Mouse (Mus musculus): ENCODE data around the gene H2afj.
A peak's percentile ranks its signal among the peaks of the same experiment; 100 is the strongest.

Gene H2afj

DNA sequence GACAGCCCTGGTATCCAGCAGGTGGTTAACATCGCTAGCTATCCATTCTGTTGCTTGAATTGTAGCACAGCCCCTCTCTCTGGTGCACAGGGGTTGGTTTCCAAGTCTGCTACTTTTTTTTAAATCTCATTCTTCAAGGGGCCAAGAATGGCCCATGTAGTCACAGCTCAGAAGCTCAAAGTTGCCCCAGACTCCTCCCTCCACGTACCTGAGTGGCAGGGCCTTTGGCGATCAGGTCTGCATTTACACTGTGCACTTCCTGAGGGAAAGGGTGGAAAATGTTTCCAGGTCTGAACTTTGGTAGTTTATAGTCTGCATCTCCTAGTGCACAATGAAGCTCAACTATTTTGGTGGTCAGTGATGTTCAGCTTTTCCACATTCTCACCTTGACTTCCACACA lies 39.2 kb downstream of the H2afj start:
- no peak for DNase-seq (ENCODE audit: low spot score)

DNA sequence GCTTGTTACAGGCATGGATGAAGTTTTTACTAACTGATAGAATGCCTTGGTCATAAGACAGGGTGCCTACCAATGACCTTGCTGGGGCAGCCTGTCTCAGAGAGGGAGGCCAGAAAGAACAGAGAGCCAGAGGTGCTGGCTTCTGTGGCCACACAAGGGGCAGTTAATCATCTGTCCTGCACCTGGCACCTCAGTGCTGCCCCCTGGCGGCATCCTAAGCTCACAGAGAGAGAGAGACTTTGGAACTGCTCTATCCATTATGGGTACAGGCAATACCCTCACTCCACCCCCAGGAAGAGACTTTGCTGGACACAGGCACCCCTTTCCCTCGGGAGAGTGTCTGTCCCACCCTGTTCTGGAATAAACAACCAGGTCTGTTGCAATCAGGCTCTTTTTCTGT lies 39.7 kb downstream of the H2afj start:
- DNase-seq (ENCODE audit: low spot score): peak; percentile 43

DNA sequence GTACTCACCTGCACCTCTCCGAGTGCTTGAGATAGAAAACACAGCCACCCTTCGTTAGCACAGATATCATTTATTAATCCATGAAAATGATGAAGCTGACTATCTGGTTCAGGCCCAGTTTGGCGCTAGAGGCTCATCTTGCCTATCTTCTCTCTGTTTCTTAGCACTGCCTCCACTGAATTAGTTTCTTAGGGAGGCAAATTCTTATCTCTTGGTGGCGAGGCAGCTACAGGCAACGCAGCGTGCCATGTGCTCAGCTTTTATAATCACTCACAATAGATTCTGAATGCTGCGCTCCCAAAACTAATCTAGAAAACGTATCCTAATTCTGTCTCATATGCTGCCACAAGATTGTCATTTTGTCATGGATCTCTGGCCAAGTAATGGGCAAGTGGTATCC lies 40.4 kb downstream of the H2afj start:
- DNase-seq (ENCODE audit: low spot score): no peak

DNA sequence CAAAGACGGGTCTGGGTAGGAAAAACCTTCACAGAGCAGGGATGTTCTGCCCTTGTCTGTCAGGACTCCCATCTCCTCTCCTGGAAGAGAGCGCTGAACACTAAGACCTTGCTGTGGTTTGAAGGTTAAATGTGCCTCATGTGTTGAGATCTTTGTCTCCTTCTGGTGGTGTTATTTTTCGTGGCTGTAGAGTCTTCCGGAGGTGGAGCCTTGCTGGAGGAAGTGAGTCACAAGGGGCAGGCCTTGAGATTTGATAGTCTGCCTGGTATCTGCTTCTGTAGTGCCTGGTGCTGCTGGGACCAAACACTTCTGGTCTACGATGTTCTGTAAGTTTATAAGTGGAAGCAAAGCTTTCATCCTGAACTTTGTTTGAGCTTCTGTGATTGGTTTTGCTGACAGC lies 40.9 kb downstream of the H2afj start:
- no peak for DNase-seq (ENCODE audit: low spot score)

DNA sequence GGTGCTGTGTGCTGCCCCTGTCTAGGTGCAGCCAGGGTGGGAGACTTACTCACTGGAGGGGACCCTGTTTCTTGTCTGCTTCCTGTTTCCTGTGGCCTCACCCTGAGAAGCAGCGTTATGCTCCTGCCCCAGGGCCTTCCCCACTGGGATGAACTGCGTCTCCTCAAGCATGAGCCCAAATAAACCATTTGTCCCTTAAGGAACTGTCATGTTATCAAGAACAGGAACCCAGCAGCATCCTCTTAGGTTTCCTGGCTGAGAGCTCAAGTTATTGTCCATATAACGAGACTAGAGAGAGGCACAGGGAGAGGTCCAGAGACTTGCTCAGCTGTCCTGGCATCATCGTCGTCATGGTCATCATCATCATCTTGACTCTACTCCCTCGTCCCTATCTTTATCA lies 42.2 kb downstream of the H2afj start:
- DNase-seq (ENCODE audit: low spot score): no peak

DNA sequence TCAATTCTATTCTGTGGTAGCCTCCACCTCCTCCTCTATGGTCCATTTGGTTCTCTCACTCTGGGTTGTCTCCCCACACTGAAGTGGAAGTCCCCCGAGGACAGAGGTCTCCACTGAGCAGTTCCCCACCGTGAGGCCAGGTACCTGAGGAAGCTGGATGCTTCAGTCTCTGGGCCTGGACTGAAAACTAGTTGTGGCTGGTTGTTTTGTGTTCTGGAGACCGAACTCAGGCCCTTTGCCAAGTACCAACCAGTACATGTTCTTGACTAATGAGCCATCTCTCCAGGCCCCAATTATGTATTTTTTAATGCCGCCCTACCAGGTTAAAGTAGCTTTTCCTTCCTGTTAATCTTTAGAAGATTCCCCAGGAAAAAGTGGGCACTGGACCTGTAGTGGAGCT lies 44.3 kb downstream of the H2afj start:
- no peak for DNase-seq (ENCODE audit: low spot score)

DNA sequence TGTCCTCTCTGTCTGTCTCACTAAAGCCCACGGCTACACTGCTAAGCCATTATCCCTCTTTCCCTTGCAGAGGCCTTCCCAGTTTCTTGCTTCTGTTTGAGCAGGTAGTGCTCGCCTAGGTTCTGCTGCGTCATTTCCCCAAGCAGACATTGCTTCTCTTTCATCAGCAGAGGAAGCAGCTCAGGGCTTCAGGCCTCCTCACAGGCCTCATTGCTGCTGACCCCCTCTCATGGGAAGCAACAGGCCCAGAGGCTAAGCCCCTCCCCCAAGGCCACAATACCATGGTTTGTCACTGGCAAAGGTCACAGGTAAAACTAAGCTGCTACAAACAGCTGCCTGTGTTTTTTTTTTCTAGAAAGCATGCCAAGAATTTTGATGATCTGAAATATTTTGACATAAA lies 44.7 kb downstream of the H2afj start:
- DNase-seq (ENCODE audit: low spot score): no peak

DNA sequence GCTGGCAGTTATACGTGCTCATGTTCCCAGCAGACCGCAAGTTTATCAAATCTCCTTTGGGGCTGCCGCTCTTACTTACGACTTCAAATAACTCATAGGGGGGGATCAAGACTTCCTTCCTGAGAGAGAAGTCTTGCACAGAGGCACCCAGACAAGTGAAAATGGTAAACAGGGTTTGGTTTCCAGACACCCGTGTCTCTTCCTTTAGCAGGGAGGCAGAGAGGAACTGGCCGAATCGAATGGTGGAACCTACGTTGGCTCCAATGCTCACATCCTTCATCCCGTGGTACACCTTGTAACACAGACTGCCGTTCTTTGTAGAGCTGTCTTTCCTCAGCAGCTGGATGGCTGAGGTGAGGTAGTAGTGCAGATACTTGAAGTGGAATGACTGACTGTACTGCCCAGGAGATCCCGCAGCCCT lies 46.3 kb downstream of the H2afj start:
- no peak for DNase-seq (ENCODE audit: low spot score)

DNA sequence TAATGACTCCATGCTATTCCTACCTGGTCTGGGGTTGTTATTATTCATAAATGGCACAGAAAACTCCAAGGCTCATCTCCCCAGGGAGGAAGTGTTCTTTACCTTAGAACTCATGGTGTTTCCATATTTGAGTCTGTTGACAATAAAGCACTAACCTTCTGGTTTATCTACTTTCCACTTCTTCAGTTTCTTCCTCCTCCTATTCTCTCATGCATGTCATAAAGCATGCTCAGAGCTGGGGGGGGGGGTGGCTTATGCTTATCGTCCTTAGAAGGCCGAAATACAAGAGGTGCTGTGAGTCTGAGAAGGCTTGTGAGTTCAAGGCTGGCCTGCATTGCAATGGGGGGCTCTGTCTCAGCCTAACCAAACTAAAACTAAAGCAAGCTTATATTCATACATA lies 47.1 kb downstream of the H2afj start:
- DNase-seq (ENCODE audit: low spot score): no peak

DNA sequence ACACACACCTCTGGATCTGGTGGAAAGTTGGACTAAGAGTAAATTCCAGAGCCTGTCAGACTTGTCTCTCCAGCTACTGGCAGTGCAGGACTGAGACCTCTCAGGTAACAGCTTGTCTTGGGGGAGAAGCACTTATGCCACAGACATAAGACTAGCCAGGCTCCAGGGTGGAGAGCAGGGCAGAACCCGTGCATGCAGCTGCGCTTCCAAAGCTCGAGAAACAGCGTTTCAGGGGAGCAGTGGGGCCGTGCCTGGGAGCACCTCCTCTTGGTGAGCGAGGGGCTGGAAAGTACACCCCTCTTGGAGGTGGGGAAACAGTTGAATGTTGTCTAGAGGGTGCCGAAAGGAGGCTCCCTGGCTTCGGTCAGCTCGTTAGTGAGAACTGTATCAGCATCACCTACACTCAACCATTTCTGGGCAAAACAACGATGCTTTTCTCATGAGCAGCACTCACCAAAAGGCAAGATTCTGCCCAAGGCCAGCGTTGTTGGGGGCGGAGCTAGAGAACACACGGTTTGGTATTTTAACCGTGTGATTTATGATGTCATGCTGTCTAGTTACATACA lies 48.1 kb downstream of the H2afj start:
- DNase-seq (ENCODE audit: low spot score): no peak

DNA sequence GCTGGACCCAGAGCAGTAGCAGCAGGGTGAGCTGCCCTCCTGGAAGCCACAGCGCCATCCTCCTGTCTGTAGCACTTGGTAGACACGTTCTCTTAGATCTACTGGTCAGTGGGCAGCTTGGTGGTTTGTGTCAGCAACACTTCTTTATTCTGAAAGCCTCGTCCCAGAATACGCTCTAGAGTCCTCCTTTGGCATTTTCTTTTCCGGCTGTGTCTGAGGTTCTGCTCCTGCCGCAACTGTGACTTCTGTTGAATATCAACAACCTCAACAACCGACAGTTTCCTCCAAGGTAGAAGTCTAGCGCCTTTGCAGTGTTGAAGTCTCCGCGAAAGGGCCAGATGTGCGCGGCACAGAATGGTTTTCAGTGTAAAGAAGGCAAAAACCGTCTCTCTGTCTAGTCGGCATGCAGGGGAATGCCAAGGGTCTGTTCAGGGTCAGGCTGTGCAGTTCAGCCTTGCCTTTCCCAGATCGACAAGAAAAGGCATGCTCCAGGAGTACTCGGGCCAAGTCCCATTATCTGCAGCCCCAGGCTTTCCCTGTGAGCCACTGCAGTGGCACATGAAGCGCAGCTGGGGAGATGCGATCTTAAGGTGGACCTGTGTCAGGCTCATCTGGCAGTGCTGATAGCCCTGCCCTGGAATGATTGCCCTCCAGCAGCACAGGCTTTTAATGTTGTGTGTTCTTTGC lies 49.3 kb downstream of the H2afj start, which contains the start of gene Art4:
Gene Art4 (minus strand): TSS at position 548 of the 687 bp plus-strand sequence.
- DNase-seq (ENCODE audit: low spot score): no peak

DNA sequence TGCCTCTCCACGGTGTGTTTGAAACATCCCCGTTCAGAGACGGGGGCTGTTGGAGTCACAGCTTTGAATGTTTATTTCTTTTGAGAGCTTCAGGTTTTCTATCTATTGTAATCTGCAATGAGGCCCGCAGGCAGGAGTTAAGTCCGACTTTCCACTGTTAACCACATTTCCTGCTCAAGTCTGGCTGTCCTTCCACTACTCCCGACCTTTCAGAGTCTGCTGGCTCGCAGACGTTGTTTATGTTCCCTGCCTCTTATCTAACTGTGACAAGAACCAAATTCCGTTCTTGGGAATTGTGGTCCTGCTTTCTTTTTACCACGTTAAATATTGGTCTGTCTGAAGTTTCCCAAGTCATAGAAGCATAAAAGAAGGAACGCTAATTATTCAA lies 49.8 kb downstream of the H2afj start:
- peak; percentile 50 for DNase-seq (ENCODE audit: low spot score)

DNA sequence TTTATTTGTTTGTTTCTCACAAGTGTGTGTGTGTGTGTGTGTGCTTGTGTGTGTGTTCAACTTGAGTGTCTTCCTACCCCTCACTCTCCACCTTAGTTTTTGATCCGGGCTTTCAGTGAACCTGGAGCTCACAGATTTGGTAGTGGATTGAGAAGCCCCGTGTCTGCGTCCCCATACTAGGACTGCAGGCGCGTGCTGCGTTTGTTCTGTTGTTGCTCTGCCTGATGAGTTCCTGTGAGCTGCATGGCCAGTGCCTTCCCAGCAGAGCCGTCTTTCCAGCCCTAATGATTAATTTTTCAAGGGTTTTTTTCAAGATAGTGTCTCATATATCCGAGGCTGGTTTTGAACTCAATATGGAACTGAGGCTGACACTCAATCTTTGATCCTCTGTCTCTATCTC lies 50.4 kb downstream of the H2afj start:
- no peak for DNase-seq (ENCODE audit: low spot score)

Measured in adipocyte (in vitro differentiated cells).